Mouse (Mus musculus) lung, adult 2 months (tissue): ENCODE data around the gene Cdk15.

Source experiments
- CTCF ChIP-seq: fragments of 200-500 bp; IDR thresholded peaks from 2 replicates; pipeline ENCODE4 v1.5.1; 2011; ENCODE audit warnings: mild to moderate bottlenecking, low read length, control low read depth; ENCODE audit not compliant: insufficient read depth
- POLR2A ChIP-seq: fragments of 200-500 bp; IDR thresholded peaks from 2 replicates; pipeline ENCODE4 v1.6.1; 2011; ENCODE audit warnings: low read depth, mild to moderate bottlenecking, control low read depth, low read length, borderline replicate concordance; ENCODE audit errors: extremely low read depth

GRCm38 (mm10) chr1:59321076-59321879, 64.6 kb downstream of the Cdk15 start:
- TF ChIP-seq CTCF = no peak
- TF ChIP-seq POLR2A = no peak
